Mouse (Mus musculus) neutrophil, adult 59 days (primary cell): ENCODE results near the gene Gm21173. TPM values are rescaled to one million over a fixed set of nuclear protein-coding genes. Genes with fewer than 3 reads are reported as not detected.

Experiments used
- total RNA-seq, 2 experiments: library from RNA; stranded (reverse); gene quantifications; 1 replicate in 1 of 2; 2 replicates in 1 of 2; pipeline ENCODE4 v1.2.4; 2023

Gm21173 gene
- total RNA-seq, result not detected

GRCm38 (mm10) chrY:76761300-76761699 lies at the start of gene Gm21173:
Gene Gm21173 (plus strand): TSS chrY:76761600.

